Mouse (Mus musculus): ENCODE results near the gene Uaca. TPM values are rescaled to one million over a fixed set of nuclear protein-coding genes. Genes with fewer than 3 reads are reported as not detected.

The Uaca gene
- total and polyA plus RNA-seq, 3 experiments, result 10.6 to 53.5 (median 42.7) TPM

- Histone ChIP-seq H3K79me2 (replicated peaks; ENCODE audit: control insufficient read depth, insufficient read depth, low read length) (peaks cover 9% of the 10 kb centered on the region), H3K27me3 (ENCODE audit: control insufficient read depth, insufficient read depth, low read length) (no peaks in the 10 kb centered on the region), H3K36me3 (ENCODE audit: control insufficient read depth, insufficient read depth, low read length) (no peaks in the 10 kb centered on the region; the same call in 1 of the 2 replicates), H3K27ac (no peak overlapping the region; the same call in 1 of the 2 replicates), H3K9ac (ENCODE audit: low read depth, low read length) (no peak overlapping the region), H3K4me1 (ENCODE audit: control insufficient read depth, insufficient read depth, low read length) (peaks cover 9% of the 10 kb centered on the region), H3K4me3 (no peak overlapping the region)
- no peak for TF ChIP-seq CTCF (IDR thresholded peaks at IDR 0.05)
- no peak for TF ChIP-seq EP300 (IDR thresholded peaks at IDR 0.05; ENCODE audit: insufficient read depth, low read depth, low read length)
- TF ChIP-seq POLR2A (IDR thresholded peaks at IDR 0.05; ENCODE audit: insufficient read depth, low read depth, low read length), result no peak
- DNase-seq, result no peak
- intact Hi-C loops (cut with DNase I), result no loop called here
- 86% methylated on average over 4 of the region's 4 CpGs for WGBS
These were observed 27.2 kb downstream of the Uaca start for GRCm38 (mm10) chr9:60821501-60821900.

GRCm38 (mm10) chr9:60822681-60823080 lies 28.3 kb downstream of the Uaca start:
- DNase-seq, result no peak
- no peak for TF ChIP-seq EP300 (IDR thresholded peaks at IDR 0.05; ENCODE audit: insufficient read depth, low read depth, low read length)
- no peak for TF ChIP-seq CTCF (IDR thresholded peaks at IDR 0.05)
- TF ChIP-seq POLR2A (IDR thresholded peaks at IDR 0.05; ENCODE audit: insufficient read depth, low read depth, low read length), result no peak
- Histone ChIP-seq H3K27me3 (ENCODE audit: control insufficient read depth, insufficient read depth, low read length) (no peaks in the 10 kb centered on the region), H3K4me3 (no peak overlapping the region), H3K36me3 (ENCODE audit: control insufficient read depth, insufficient read depth, low read length) (no peaks in the 10 kb centered on the region; the same call in 1 of the 2 replicates), H3K27ac (no peak overlapping the region), H3K79me2 (replicated peaks; ENCODE audit: control insufficient read depth, insufficient read depth, low read length) (peaks cover 9% of the 10 kb centered on the region), H3K4me1 (ENCODE audit: control insufficient read depth, insufficient read depth, low read length) (peaks cover 7% of the 10 kb centered on the region), H3K9ac (ENCODE audit: low read depth, low read length) (no peak overlapping the region)
- intact Hi-C loops (cut with DNase I), result no loop called here
- 83% methylated on average over 6 of the region's 6 CpGs for WGBS

- Histone ChIP-seq H3K27ac (peak overlapping the region; percentile 75), H3K27me3 (ENCODE audit: control insufficient read depth, insufficient read depth, low read length) (no peaks in the 10 kb centered on the region), H3K9ac (ENCODE audit: low read depth, low read length) (no peak overlapping the region), H3K36me3 (ENCODE audit: control insufficient read depth, insufficient read depth, low read length) (no peaks in the 10 kb centered on the region), H3K4me3 (no peak overlapping the region), H3K4me1 (ENCODE audit: control insufficient read depth, insufficient read depth, low read length) (peaks cover 9% of the 10 kb centered on the region), H3K79me2 (replicated peaks; ENCODE audit: control insufficient read depth, insufficient read depth, low read length) (peaks cover 9% of the 10 kb centered on the region)
- no peak for TF ChIP-seq POLR2A (IDR thresholded peaks at IDR 0.05; ENCODE audit: insufficient read depth, low read depth, low read length)
- TF ChIP-seq EP300 (IDR thresholded peaks at IDR 0.05; ENCODE audit: insufficient read depth, low read depth, low read length), result no peak
- no peak for TF ChIP-seq CTCF (IDR thresholded peaks at IDR 0.05)
- no peak for DNase-seq
- intact Hi-C loops (cut with DNase I), result no loop called here
- WGBS, result 58% methylated on average over 7 of the region's 7 CpGs
These were observed 31.2 kb downstream of the Uaca start for GRCm38 (mm10) chr9:60825506-60825905.

GRCm38 (mm10) chr9:60826759-60827158 lies 32.4 kb downstream of the Uaca start:
- no peaks in the 10 kb centered on the region for H3K36me3 ChIP-seq (ENCODE audit: control insufficient read depth, insufficient read depth, low read length)
- intact Hi-C loops (cut with DNase I), result no loop called here
- DNase-seq, result no peak
- H3K27me3 ChIP-seq (ENCODE audit: control insufficient read depth, insufficient read depth, low read length), result no peaks in the 10 kb centered on the region
- H3K9ac ChIP-seq (ENCODE audit: low read depth, low read length), result no peak overlapping the region
- WGBS, result 77% methylated on average over 7 of the region's 7 CpGs
- H3K4me3 ChIP-seq, result no peak overlapping the region
- peaks cover 9% of the 10 kb centered on the region for H3K79me2 ChIP-seq (replicated peaks; ENCODE audit: control insufficient read depth, insufficient read depth, low read length)
- H3K4me1 ChIP-seq (ENCODE audit: control insufficient read depth, insufficient read depth, low read length), result peaks cover 9% of the 10 kb centered on the region
- H3K27ac ChIP-seq, result no peak overlapping the region; the same call in 1 of the 2 replicates
- no peak for TF ChIP-seq POLR2A (IDR thresholded peaks at IDR 0.05; ENCODE audit: insufficient read depth, low read depth, low read length)
- TF ChIP-seq EP300 (IDR thresholded peaks at IDR 0.05; ENCODE audit: insufficient read depth, low read depth, low read length), result no peak
- no peak for TF ChIP-seq CTCF (IDR thresholded peaks at IDR 0.05)

- intact Hi-C loops (cut with DNase I), result no loop called here
- H3K27ac ChIP-seq, result no peak overlapping the region
- no peaks in the 10 kb centered on the region for H3K36me3 ChIP-seq (ENCODE audit: control insufficient read depth, insufficient read depth, low read length)
- no peak overlapping the region for H3K9ac ChIP-seq (ENCODE audit: low read depth, low read length)
- H3K27me3 ChIP-seq (ENCODE audit: control insufficient read depth, insufficient read depth, low read length), result no peaks in the 10 kb centered on the region
- 69% methylated on average over 2 of the region's 2 CpGs for WGBS
- peaks cover 9% of the 10 kb centered on the region for H3K79me2 ChIP-seq (replicated peaks; ENCODE audit: control insufficient read depth, insufficient read depth, low read length)
- TF ChIP-seq CTCF (IDR thresholded peaks at IDR 0.05), result no peak
- no peak for TF ChIP-seq POLR2A (IDR thresholded peaks at IDR 0.05; ENCODE audit: insufficient read depth, low read depth, low read length)
- TF ChIP-seq EP300 (IDR thresholded peaks at IDR 0.05; ENCODE audit: insufficient read depth, low read depth, low read length), result no peak
- peaks cover 7% of the 10 kb centered on the region for H3K4me1 ChIP-seq (ENCODE audit: control insufficient read depth, insufficient read depth, low read length)
- H3K4me3 ChIP-seq, result no peak overlapping the region
- DNase-seq, result no peak
These were observed 33.9 kb downstream of the Uaca start for GRCm38 (mm10) chr9:60828196-60828595.

GRCm38 (mm10) chr9:60829610-60830009 lies 35.3 kb downstream of the Uaca start:
- H3K4me3 ChIP-seq, result no peak overlapping the region

More at GRCm38 (mm10) chr9:60829610-60830009, 35.3 kb downstream of the Uaca start:
- H3K27me3 ChIP-seq (ENCODE audit: control insufficient read depth, insufficient read depth, low read length), result no peaks in the 10 kb centered on the region
- no peaks in the 10 kb centered on the region for H3K36me3 ChIP-seq (ENCODE audit: control insufficient read depth, insufficient read depth, low read length)
- TF ChIP-seq EP300 (IDR thresholded peaks at IDR 0.05; ENCODE audit: insufficient read depth, low read depth, low read length) (no peak), CTCF (IDR thresholded peaks at IDR 0.05) (no peak), POLR2A (IDR thresholded peaks at IDR 0.05; ENCODE audit: insufficient read depth, low read depth, low read length) (no peak)
- intact Hi-C loops (cut with DNase I), result no loop called here
- peaks cover 7% of the 10 kb centered on the region for H3K4me1 ChIP-seq (ENCODE audit: control insufficient read depth, insufficient read depth, low read length)
- DNase-seq, result no peak
- 80% methylated on average over 4 of the region's 4 CpGs for WGBS
- H3K79me2 ChIP-seq (replicated peaks; ENCODE audit: control insufficient read depth, insufficient read depth, low read length), result peaks cover 7% of the 10 kb centered on the region
- H3K27ac ChIP-seq, result no peak overlapping the region; the same call in 1 of the 2 replicates
- H3K9ac ChIP-seq (ENCODE audit: low read depth, low read length), result no peak overlapping the region

Data from heart, adult 2 months (tissue).